Mouse (Mus musculus) left cerebral cortex, postnatal 14 days (tissue): ENCODE data around the gene Sh2d2a. TPM values are rescaled to one million over a fixed set of nuclear protein-coding genes. Genes with fewer than 3 reads are reported as not detected.
"Not testable (repeated sequence)": the region's sequence is repeated elsewhere in the genome, so short reads cannot be mapped to it uniquely, and the experiment has no call there.

ENCODE experiments used
- DNase-seq, 2 experiments: peaks; one replicate each; pipeline ENCODE4 v3.0.0; 2021 to 2022; ENCODE audit warnings: low spot score in 2 of 2, mixed read lengths in 1 of 2
- intact Hi-C: fragments of 180-260 bp; cut with DNase I; formaldehyde crosslinking; loops from one replicate; pipeline ENCODE4 v1.15.1; 2025
- long read RNA-seq, 2 experiments: library from polyadenylated mRNA; stranded (forward); transcript quantifications; one replicate each; pipeline ENCODE4 v2.0.0; 2021
- total RNA-seq, 2 experiments: library from RNA; stranded (reverse); gene quantifications; 2 replicates each; pipeline ENCODE4 v1.2.3; 2021

The Sh2d2a gene
- total RNA-seq, result not detected
- long read RNA-seq, experiment 1, result 0 reads
- long read RNA-seq, experiment 2, result 0 reads

DNA sequence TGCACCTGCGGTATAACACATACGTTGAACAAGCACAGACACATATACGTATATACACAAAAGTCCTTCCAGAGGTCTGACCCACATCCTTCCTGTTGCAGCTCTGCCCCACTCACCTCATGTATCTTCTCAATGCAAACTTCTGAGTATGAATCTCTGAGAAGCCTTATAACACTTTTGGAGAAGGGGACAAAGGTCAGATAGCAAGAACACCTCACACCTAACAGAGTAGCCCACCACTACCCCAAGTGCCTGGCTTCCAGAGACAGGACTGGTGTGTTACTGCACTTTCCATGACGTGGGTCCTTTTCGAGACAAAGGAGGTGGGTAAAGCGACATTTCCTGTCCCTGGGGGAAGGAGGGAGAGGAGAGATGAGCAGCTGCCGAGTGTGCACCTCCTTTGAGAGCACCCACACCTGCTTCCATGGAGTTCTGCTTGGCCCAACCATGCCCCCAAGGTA lies at the start of gene Sh2d2a:
Gene Sh2d2a, plus strand, starts transcription at position 106 of the 461 bp plus-strand sequence.
- intact Hi-C loops, result no loop called here
- DNase-seq, result no peak

DNA sequence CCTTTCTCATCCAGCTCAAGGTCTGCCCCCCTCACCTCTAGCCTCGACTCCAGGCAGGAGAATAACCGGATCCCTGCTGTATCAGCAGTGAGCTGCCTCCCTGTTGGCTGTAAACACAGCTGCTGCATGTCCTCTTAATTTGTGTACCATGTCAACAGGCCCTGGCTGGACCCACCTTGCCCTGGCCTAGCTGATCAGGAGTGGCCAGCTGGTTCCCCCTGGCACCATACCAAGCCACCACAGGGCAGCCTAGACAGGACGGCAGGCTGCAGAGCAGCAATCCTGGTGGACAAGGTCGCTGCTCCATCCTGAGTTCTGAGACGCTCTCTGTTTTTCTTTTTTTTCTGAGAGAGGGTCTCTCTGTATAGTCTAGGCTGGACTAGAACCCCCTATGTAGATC lies 44.9 kb upstream of the Sh2d2a start:
- no peak for DNase-seq
- intact Hi-C loops, result no loop called here

DNA sequence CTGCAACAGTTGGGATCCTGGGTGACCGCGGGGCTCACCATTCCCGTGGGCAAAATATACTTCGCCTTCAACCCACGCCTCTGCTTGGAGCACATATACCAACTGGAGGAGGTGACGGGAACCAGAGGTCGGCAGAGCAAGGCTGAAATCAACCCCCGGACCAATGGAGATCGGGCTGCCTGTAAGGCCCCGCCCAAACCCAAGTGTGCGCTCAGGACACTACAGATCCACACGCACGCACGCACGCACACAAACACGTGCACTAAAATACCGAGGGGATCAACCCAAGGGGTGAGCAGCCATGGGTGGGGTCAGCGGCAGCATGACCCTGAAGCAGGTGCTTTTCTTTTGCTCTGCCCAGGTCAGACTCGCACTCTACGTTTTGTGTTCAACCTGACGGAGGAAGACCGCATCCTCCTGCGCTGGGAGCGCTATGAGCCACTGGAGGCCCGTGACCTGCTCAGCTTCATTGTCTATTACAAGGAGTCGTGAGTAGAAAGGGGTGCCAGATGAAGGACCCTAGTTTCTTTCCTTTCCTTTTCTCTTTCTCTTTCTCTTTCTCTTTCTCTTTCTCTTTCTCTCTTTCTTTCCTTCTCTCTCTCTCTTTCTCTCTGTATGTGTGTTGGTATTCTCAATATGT lies 42.4 kb upstream of the Sh2d2a start:
- no peak for DNase-seq
- intact Hi-C loops, result no loop called here

GRCm38 (mm10) chr3:87809322-87809962 lies 37.1 kb upstream of the Sh2d2a start:
- intact Hi-C loops, result no loop called here
- no peak for DNase-seq

- intact Hi-C loops, result no loop called here
- no peak for DNase-seq
Measured at GRCm38 (mm10) chr3:87811297-87811696, 35.3 kb upstream of the Sh2d2a start.

GRCm38 (mm10) chr3:87812413-87812812 lies 34.1 kb upstream of the Sh2d2a start:
- intact Hi-C loops, result no loop called here

GRCm38 (mm10) chr3:87812873-87813272 lies 33.7 kb upstream of the Sh2d2a start:
- no peak for DNase-seq
- intact Hi-C loops, result no loop called here

More at GRCm38 (mm10) chr3:87812413-87812812, 34.1 kb upstream of the Sh2d2a start:
- DNase-seq, result no peak

DNA sequence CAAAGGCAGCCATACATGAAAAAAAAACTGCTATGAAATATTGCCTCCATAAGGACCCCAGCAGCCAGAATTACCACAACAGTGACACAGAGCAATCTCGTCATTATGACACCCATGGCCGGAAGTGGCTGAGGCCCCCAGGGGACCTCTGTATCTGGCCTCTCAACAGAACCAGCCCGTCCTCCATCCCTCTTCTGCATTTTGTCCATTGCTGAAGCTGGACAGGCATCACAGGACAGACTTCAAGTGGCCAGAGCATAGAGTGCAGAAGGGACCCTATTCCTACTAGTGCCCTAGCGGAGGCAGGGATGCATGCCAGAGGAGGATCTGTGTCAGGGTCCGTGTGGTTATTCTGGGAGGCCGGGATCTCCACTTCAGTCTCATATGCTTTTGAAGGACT lies 30.4 kb upstream of the Sh2d2a start:
- no peak for DNase-seq
- intact Hi-C loops, result loop anchor here (5.0 kb wide), 1 partner anchor 44 kb away; no protein-coding TSS in a partner anchor

DNA sequence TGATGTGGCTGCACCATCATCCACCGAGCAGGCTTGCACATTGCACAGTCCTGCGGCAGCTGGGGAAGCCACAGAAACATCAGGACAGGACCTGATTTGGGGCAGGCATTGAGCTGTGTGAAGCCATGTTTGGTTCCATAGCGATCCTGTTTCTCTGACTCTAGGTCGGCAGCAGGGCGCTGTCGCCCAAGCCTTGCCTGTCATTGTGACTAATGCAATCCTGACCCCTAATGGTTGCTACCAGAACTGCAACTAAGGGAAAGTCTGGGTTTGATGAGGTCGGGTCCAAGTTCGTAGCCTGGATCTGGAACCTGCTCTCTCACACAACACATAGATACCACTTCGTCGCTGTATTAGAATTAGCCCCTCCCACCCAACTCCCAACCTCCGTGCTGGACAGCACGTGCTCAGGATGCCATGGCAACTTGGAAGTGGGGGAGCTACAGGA lies 29.9 kb upstream of the Sh2d2a start:
- intact Hi-C loops, result loop anchor here (5.0 kb wide), 1 partner anchor 44 kb away; no protein-coding TSS in a partner anchor
- DNase-seq, result peak; percentile 70 to 77

- intact Hi-C loops, result loop anchor here (5.0 kb wide), 1 partner anchor 46 kb away; no protein-coding TSS in a partner anchor
- no peak for DNase-seq
Measured at GRCm38 (mm10) chr3:87818226-87818625, 28.3 kb upstream of the Sh2d2a start.

GRCm38 (mm10) chr3:87824206-87824605 lies 22.3 kb upstream of the Sh2d2a start, which contains the start of gene Pear1:
Pear1 (minus strand) TSS chr3:87824306.
- intact Hi-C loops, result not testable (repeated sequence)

DNA sequence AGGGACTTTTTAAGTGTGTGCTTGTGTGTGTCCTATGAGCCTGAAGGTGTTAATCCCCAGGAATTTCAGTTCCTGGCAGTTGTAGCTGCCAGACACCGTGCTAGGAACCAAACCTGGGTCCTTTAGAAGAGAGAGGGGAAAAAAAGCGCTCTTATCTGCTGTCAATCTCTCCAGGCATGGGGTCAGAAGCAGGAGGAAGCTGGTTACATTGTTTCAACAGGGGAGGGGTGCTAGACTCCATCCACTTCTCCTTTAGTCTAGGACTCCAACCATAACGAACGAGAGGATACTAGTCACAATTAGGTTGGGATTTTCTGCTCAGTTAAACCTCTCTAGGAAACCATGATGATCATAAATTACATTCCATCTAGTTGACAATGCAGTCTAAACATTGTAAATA lies 18.1 kb upstream of the Sh2d2a start:
- no peak for DNase-seq
- intact Hi-C loops, result no loop called here

More at GRCm38 (mm10) chr3:87824206-87824605, 22.3 kb upstream of the Sh2d2a start, which contains the start of gene Pear1:
- not testable (repeated sequence) for DNase-seq

- intact Hi-C loops, result no loop called here
- no peak for DNase-seq
Measured at GRCm38 (mm10) chr3:87829025-87829424, 17.5 kb upstream of the Sh2d2a start.

DNA sequence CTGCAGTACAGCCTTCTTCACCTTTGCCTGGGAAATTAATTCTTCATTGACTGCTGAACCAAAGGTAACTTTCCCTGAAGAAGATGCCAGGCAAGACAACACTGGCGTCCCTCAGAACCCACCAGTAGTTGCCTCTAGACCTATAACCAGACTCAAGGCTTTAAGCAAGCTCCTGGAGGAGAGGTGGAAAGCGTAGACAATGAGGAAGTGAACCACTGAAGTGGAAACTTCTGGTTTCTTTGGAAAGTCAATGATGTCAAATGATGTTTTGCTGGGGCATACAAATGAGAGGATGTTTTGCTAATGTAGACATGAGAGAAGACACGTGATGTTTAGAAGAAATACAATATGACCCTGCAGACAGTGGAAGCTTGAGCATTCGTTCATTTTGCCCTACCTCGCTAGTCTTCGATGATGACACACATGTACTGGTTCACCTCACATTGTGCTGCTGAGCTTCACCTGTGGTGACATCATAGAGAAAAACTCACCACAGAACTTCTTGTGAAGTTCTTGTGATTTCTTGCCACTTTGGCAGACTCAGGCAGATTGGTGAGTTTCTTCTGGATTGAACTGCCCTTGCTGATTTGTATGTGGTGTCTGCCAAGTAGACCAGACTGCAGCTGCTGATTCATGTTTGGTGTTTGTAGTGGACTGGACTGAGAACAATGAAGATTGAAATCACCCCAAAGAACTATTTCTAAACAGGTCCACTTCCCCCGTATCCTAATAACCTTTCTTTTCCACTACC lies 14.3 kb upstream of the Sh2d2a start:
- intact Hi-C loops, result no loop called here

DNA sequence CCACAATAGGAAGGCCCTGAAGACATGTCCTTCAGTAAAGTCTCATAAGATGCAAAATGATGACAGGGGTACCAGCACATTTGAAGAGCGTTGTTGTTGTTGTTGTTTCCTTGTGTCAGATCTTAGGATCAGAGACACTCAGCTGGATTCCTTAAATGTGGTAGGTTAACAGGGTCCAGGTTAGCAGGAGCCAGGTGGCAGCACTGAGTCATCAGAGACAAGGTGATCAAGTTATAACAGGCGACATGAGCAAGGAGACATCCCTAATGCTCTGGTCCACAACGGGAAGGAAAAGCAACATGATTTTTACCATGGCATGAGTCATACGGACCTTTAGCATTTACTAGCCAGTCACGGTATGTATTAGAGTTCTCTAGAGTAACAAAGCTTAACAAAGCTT lies 13.1 kb upstream of the Sh2d2a start:
- intact Hi-C loops, result no loop called here
- no peak for DNase-seq

More for the DNA sequence above, 14.3 kb upstream of the Sh2d2a start:
- DNase-seq, result no peak

GRCm38 (mm10) chr3:87838622-87839021 lies 7.9 kb upstream of the Sh2d2a start:
- peak; percentile 71 to 83 for DNase-seq
- intact Hi-C loops, result loop anchor here (5.0 kb wide), 3 partner anchors 41 to 81 kb away; partner anchors contain the start of genes Insrr and Ntrk1

DNA sequence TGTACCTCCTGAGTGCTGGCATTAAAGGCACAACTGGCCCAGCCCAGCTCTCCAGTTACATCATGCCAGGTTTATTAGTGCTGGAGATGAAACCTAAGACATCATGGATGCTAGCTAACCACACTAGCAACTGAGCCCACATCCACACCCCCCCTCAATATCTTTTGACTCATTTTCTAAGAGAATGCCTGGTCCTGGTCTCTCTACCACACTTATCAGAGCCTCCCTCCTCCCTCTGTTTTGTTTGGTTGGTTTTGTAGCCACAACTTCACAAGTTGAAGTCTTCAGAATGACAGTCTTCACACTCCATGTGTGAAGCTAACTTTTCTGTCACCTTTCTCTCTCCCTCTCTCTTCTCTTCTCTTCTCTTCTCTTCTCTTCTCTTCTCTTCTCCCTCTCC lies 5.7 kb upstream of the Sh2d2a start:
- intact Hi-C loops, result no loop called here
- no peak for DNase-seq

DNA sequence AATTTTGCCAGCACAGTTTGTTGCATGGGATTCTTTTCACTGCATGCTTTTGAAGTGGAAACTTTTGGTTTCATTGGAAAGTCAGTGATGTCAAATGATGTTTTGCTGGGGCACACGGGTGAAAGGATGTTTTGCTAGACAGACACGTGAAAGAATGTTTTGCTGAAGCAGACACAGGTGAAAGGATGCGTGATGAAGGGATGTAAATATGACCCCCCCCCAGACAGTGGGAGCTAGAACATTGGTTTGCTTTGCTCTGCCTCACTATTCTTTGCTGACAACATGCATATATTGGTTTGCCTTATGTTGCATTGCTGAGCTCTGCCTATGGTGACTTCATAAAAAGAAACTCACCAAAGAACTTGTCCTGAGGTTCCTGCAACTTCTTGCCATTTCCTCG lies 1.6 kb upstream of the Sh2d2a start:
- intact Hi-C loops, result no loop called here
- no peak for DNase-seq

GRCm38 (mm10) chr3:87846186-87846585 lies 369 bp upstream of the Sh2d2a start:
- no peak for DNase-seq
- intact Hi-C loops, result no loop called here

GRCm38 (mm10) chr3:87847680-87848079 lies 1.1 kb downstream of the Sh2d2a start:
- DNase-seq, result no peak
- intact Hi-C loops, result no loop called here
